In genomic region chr11:62550227-62550685, GRCm38 (mm10) we compare ENCODE assay signal across 8 mouse cellular contexts. TPM values are rescaled to one million over a fixed set of nuclear protein-coding genes. Genes with fewer than 3 reads are reported as not detected.
A peak's percentile ranks its signal among the peaks of the same experiment; 100 is the strongest.
DNase-seq lines count a peak whose midpoint lies in the region; ATAC-seq lines count a peak whose summit lies in the region.

No protein-coding gene starts in this region.

- H3K4me2 ChIP-seq in embryonic facial prominence, embryonic 11.5 days (ENCODE audit: low read depth, low read length), result peak overlapping the region; percentile 64
- H3K4me2 ChIP-seq in heart, embryonic 14.5 days (ENCODE audit: low read length), result peak overlapping the region; percentile 86
- peak overlapping the region; percentile 99 for H3K4me2 ChIP-seq in liver, embryonic 13.5 days

- H3K4me3 ChIP-seq in embryonic facial prominence, embryonic 11.5 days (ENCODE audit: low read depth, low read length), result peak overlapping the region; percentile 73
- H3K4me3 ChIP-seq in heart, embryonic 14.5 days (ENCODE audit: control insufficient read depth in 1 of 2, insufficient read depth in 1 of 2, low read depth in 1 of 2, low read length in 2 of 2), result peak overlapping the region; percentile 57 to 81
- peak overlapping the region; percentile 78 for H3K4me3 ChIP-seq in liver, embryonic 13.5 days (replicated peaks)

- H3K27me3 ChIP-seq in embryonic facial prominence, embryonic 11.5 days (ENCODE audit: control insufficient read depth, insufficient read depth, low read length), result no peaks in the 10 kb centered on the region
- no peaks in the 10 kb centered on the region for H3K27me3 ChIP-seq in heart, embryonic 14.5 days (ENCODE audit: control insufficient read depth, insufficient read depth, low read length)
- no peaks in the 10 kb centered on the region for H3K27me3 ChIP-seq in liver, embryonic 13.5 days

- H3K4me1 ChIP-seq in embryonic facial prominence, embryonic 11.5 days (ENCODE audit: control insufficient read depth, insufficient read depth, low read length), result no peaks in the 10 kb centered on the region; the same call in 1 of the 2 replicates
- H3K4me1 ChIP-seq in heart, embryonic 14.5 days (ENCODE audit: control insufficient read depth in 2 of 2, insufficient read depth in 2 of 2, low read length in 2 of 2), result peaks cover 2 to 24% of the 10 kb centered on the region in 2 experiments; a peak in 3 of 4 replicates
- H3K4me1 ChIP-seq in liver, embryonic 13.5 days (replicated peaks), result peaks cover 40% of the 10 kb centered on the region

- H3K9ac ChIP-seq in embryonic facial prominence, embryonic 11.5 days (replicated peaks; ENCODE audit: low read length), result peak overlapping the region; percentile 87
- H3K9ac ChIP-seq in heart, embryonic 14.5 days (ENCODE audit: low read length), result peak overlapping the region; percentile 86
- peak overlapping the region; percentile 90 for H3K9ac ChIP-seq in liver, embryonic 13.5 days

- peak; percentile 31 for ATAC-seq in embryonic facial prominence, embryonic 11.5 days (replicated peaks; ENCODE audit: insufficient number of reproducible peaks, low FRiP score, low TSS enrichment, low read depth)
- 0 out of 2 replicates have a peak, but pooled peaks have one; percentile 24 for ATAC-seq in heart, embryonic 14.5 days (ENCODE audit: insufficient number of reproducible peaks, insufficient read depth, low FRiP score, low read depth)
- ATAC-seq in liver, embryonic 13.5 days (ENCODE audit: low read depth), result peak; percentile 69

- 7% methylated on average over 11 of the region's 11 CpGs for WGBS in embryonic facial prominence, embryonic 11.5 days
- WGBS in heart, embryonic 14.5 days, result 2% methylated on average over 11 of the region's 11 CpGs
- WGBS in liver, embryonic 13.5 days (ENCODE audit: insufficient replicate concordance), result under 1% methylated on average over 11 of the region's 11 CpGs

- H3K36me3 ChIP-seq in embryonic facial prominence, embryonic 11.5 days (replicated peaks; ENCODE audit: control insufficient read depth, insufficient read depth, low read depth, low read length), result peaks cover 4% of the 10 kb centered on the region; the same call in 1 of the 2 replicates
- H3K36me3 ChIP-seq in heart, embryonic 14.5 days (ENCODE audit: control insufficient read depth, insufficient read depth, low read length), result peaks cover 21% of the 10 kb centered on the region
- peaks cover 26% of the 10 kb centered on the region for H3K36me3 ChIP-seq in liver, embryonic 13.5 days

- H3K9me3 ChIP-seq in embryonic facial prominence, embryonic 11.5 days (replicated peaks; ENCODE audit: control insufficient read depth, low read length), result no peaks in the 10 kb centered on the region
- no peaks in the 10 kb centered on the region for H3K9me3 ChIP-seq in heart, embryonic 14.5 days (ENCODE audit: control insufficient read depth, low read length)
- H3K9me3 ChIP-seq in liver, embryonic 13.5 days (replicated peaks), result no peaks in the 10 kb centered on the region

- peak overlapping the region; percentile 90 for H3K27ac ChIP-seq in embryonic facial prominence, embryonic 11.5 days (replicated peaks; ENCODE audit: low read depth, low read length)
- peak overlapping the region; percentile 92 to 93 for H3K27ac ChIP-seq in heart, embryonic 14.5 days (replicated peaks in 1 of 2; ENCODE audit: control insufficient read depth in 1 of 2, insufficient read depth in 1 of 2, low read depth in 2 of 2, low read length in 2 of 2)
- H3K27ac ChIP-seq in liver, embryonic 13.5 days, result peak overlapping the region; percentile 98

- DNase-seq in A20 (ENCODE audit: low read depth, low spot score), result peak; percentile 84
- DNase-seq in adrenal gland, adult 2 months, result peak; percentile 66
- peak; percentile 63 for DNase-seq in embryonic facial prominence, embryonic 11.5 days (ENCODE audit: low spot score)
- DNase-seq in kidney, postnatal 14 days, result peak; percentile 66
- peak; percentile 74 for DNase-seq in liver, embryonic 13.5 days
- peak; percentile 71 for DNase-seq in naive thymus-derived CD4-positive, alpha-beta T cell, adult 2 months (ENCODE audit: low read depth)
- peak; percentile 41 to 58 for DNase-seq in thymus, adult 18-20 months

RNA-seq across cellular contexts. Expression of gene Ubb, which starts 0.7 kb away (rescaled TPM):
- 1,000 to 10,000 TPM; 1,385 to 1,758 TPM for total RNA-seq in adrenal gland, adult 2 months (2021)
- 1,114 and 1,206 TPM in 2 replicates for polyA plus RNA-seq in adrenal gland, adult 2 months (2012; rRNA removed)
- polyA plus RNA-seq in embryonic facial prominence, embryonic 11.5 days (2014; fragmentation: Nextera tagmentation; extraction: Ambion mirVana), result 3,780 and 3,916 TPM in 2 replicates
- polyA plus RNA-seq in heart, embryonic 14.5 days (2014; fragmentation: Nextera tagmentation; extraction: Ambion mirVana), result 2,716 and 2,876 TPM in 2 replicates
- polyA plus RNA-seq in liver, embryonic 13.5 days (2015; fragmentation: Nextera tagmentation; extraction: Ambion mirVana), result 1,519 and 1,558 TPM in 2 replicates

RNA-seq across cellular contexts. Expression of gene Cenpv, which starts 11.2 kb away (rescaled TPM):
- 10 to 100 TPM; 44.1 to 45.8 TPM for total RNA-seq in adrenal gland, adult 2 months (2021)
- 46.8 and 58.2 TPM in 2 replicates for polyA plus RNA-seq in adrenal gland, adult 2 months (2012; rRNA removed)
- polyA plus RNA-seq in embryonic facial prominence, embryonic 11.5 days (2014; fragmentation: Nextera tagmentation; extraction: Ambion mirVana), result 46.2 and 49.8 TPM in 2 replicates
- 29.8 and 37.7 TPM in 2 replicates for polyA plus RNA-seq in heart, embryonic 14.5 days (2014; fragmentation: Nextera tagmentation; extraction: Ambion mirVana)
- 17.8 and 19.6 TPM in 2 replicates for polyA plus RNA-seq in liver, embryonic 13.5 days (2015; fragmentation: Nextera tagmentation; extraction: Ambion mirVana)

RNA-seq across cellular contexts. Expression of gene Trpv2, which starts 24.0 kb away (rescaled TPM):
- 1 to 10 TPM; 2.7 to 4.2 TPM for total RNA-seq in adrenal gland, adult 2 months (2021)
- polyA plus RNA-seq in adrenal gland, adult 2 months (2012; rRNA removed), result 2.7 and 3.9 TPM in 2 replicates
- 4.2 and 5.2 TPM in 2 replicates for polyA plus RNA-seq in embryonic facial prominence, embryonic 11.5 days (2014; fragmentation: Nextera tagmentation; extraction: Ambion mirVana)
- polyA plus RNA-seq in heart, embryonic 14.5 days (2014; fragmentation: Nextera tagmentation; extraction: Ambion mirVana), result 3.7 and 4.2 TPM in 2 replicates
- polyA plus RNA-seq in liver, embryonic 13.5 days (2015; fragmentation: Nextera tagmentation; extraction: Ambion mirVana), result 6.6 and 7.2 TPM in 2 replicates

Comparison
In these comparisons a context has a peak if more than half of its experiments do, and no peak if none do; other contexts are left out.
1. Peak in every context shown above with its lines: DNase-seq, ATAC-seq, H3K4me3 ChIP-seq and H3K27ac ChIP-seq.